Mouse (Mus musculus) cerebellum, adult 2 months (tissue): Measurements from ENCODE around the gene Sacs. TPM values are rescaled to one million over a fixed set of nuclear protein-coding genes. Genes with fewer than 3 reads are reported as not detected.
A peak's percentile ranks its signal among the peaks of the same experiment; 100 is the strongest.

ENCODE experiments used
- DNase-seq, 2 experiments: peaks; one replicate each; pipeline ENCODE4 v3.0.0; 2021
- H3K27ac ChIP-seq: fragments of 200-500 bp; 2 replicates; pipeline ENCODE4 v1.5.1; 2012; ENCODE audit warnings: low read length, control low read depth, inconsistent platforms; ENCODE audit not compliant: insufficient read depth
- H3K27me3 ChIP-seq: fragments of 200-500 bp; 2 replicates; pipeline ENCODE4 v1.6.1; 2012; ENCODE audit warnings: inconsistent platforms, mild to moderate bottlenecking, low read length, moderate library complexity; ENCODE audit not compliant: control insufficient read depth, insufficient read depth
- H3K4me1 ChIP-seq: fragments of 200-500 bp; 2 replicates; pipeline ENCODE4 v1.6.1; 2011; ENCODE audit warnings: low read length; ENCODE audit not compliant: control insufficient read depth, insufficient read depth
- H3K4me3 ChIP-seq: fragments of 200-500 bp; replicated peaks from 2 replicates; pipeline ENCODE3; 2011; ENCODE audit warnings: mild to moderate bottlenecking, low read depth, low read length, control low read depth; ENCODE audit not compliant: insufficient read depth
- CTCF ChIP-seq: fragments of 200-500 bp; IDR thresholded peaks from 2 replicates; pipeline ENCODE4 v1.5.1; 2011; ENCODE audit warnings: low read depth, mild to moderate bottlenecking, control low read depth, low read length, moderate library complexity, borderline replicate concordance; ENCODE audit not compliant: insufficient read depth
- POLR2A ChIP-seq: fragments of 200-500 bp; IDR thresholded peaks from 2 replicates; pipeline ENCODE4 v1.6.1; 2011; ENCODE audit warnings: low read length, control low read depth, borderline replicate concordance; ENCODE audit not compliant: insufficient read depth
- WGBS: fragments of 180-500 bp; shearing (Covaris S2); methylation state at CpG from one replicate; pipeline ENCODE4 v1.1.7; 2018; 5-methylcytosine and 5-hydroxymethylcytosine counted together
- polyA plus RNA-seq: library from polyadenylated mRNA; depleted of rRNA; stranded (reverse); fragments of >200 nt; gene quantifications from 2 replicates; pipeline ENCODE4 v1.2.3, GENCODE M21; 2012

The Sacs gene
- polyA plus RNA-seq, 1 experiment, result 18.4 TPM

GRCm38 (mm10) chr14:61210111-61210510 is 71.9 kb downstream of the Sacs start:
- no peak overlapping the region for H3K27ac ChIP-seq
- DNase-seq, result no peak
- H3K27me3 ChIP-seq, result no peaks in the 10 kb centered on the region
- no peak overlapping the region for H3K4me3 ChIP-seq
- TF ChIP-seq POLR2A, result no peak
- TF ChIP-seq CTCF, result no peak
- H3K4me1 ChIP-seq, result no peaks in the 10 kb centered on the region
- WGBS, result 88% methylated on average over 5 of the region's 5 CpGs

DNA sequence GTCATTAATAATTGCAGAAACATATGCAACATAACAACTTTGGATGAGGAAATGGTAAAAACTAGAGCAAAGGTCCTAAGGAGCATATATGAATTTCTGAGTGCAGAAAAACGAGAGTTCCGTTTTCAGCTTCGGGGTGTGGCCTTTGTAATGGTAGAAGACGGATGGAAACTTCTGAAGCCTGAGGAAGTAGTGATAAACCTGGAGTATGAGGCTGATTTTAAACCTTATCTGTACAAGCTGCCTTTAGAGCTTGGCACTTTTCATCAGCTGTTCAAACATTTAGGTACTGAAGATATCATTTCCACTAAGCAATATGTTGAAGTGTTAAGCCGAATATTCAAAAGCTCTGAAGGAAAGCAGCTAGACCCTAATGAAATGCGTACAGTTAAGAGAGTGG is 73.5 kb downstream of the Sacs start:
- no peaks in the 10 kb centered on the region for H3K4me1 ChIP-seq
- H3K27ac ChIP-seq, result no peak overlapping the region
- no peak overlapping the region for H3K4me3 ChIP-seq
- H3K27me3 ChIP-seq, result no peaks in the 10 kb centered on the region
- DNase-seq, result no peak
- TF ChIP-seq CTCF (no peak), POLR2A (no peak)
- 98% methylated on average over 6 of the region's 6 CpGs for WGBS

GRCm38 (mm10) chr14:61221166-61221565 is 82.9 kb downstream of the Sacs start:
- TF ChIP-seq CTCF (no peak), POLR2A (no peak)
- Histone ChIP-seq H3K4me1 (peaks cover 23% of the 10 kb centered on the region), H3K27ac (no peak overlapping the region), H3K4me3 (no peak overlapping the region), H3K27me3 (no peaks in the 10 kb centered on the region)
- peak; percentile 37 to 71 for DNase-seq
- 34% methylated on average over 5 of the region's 5 CpGs for WGBS

DNA sequence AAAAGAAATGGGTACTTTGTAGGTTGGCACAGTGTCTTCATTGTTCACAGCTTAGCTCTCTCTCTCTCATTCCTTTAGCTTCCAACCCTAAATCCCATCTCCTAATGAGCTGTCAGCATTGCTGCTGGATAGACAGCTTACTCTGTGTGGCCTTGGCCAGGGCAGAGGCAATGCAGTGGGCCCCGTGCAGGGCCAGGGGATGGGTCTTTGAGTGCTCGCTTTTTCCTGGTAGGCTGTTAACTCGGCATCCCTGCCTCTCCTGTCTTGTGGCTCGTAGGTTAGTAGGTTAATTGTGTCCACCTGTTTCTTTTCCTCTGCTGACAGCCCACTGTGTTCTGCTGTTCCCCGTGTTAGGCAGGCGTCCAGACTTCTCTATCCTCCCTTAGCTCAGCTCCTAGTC is 84.2 kb downstream of the Sacs start:
- 32% methylated on average over 6 of the region's 6 CpGs for WGBS
- Histone ChIP-seq H3K27me3 (no peaks in the 10 kb centered on the region), H3K4me3 (no peak overlapping the region), H3K27ac (no peak overlapping the region), H3K4me1 (peaks cover 23% of the 10 kb centered on the region)
- no peak for TF ChIP-seq CTCF
- TF ChIP-seq POLR2A, result no peak
- peak in 1 of 2 experiments; percentile 14 for DNase-seq

DNA sequence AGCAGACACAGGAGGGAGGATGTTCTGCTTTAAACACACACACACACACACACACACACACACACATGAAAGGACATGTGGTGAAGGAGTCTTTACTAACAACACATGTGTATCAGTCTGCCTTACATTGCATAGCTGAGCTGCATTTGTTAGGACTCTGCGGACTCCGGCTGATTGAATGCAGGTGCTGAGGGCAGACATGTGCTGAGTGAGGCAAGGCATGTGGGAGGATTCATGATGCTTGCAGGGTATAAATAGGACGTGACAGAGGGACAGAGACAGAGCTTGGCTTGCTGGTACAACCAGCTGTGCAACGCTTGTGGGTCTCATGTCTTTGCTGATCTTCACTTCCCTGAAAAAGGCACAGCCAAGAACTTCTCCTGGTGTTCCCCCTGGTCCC is 85.5 kb downstream of the Sacs start:
- no peak overlapping the region for H3K27ac ChIP-seq
- DNase-seq, result no peak
- H3K4me3 ChIP-seq, result no peak overlapping the region
- H3K4me1 ChIP-seq, result peaks cover 23% of the 10 kb centered on the region
- no peak for TF ChIP-seq CTCF
- TF ChIP-seq POLR2A, result no peak
- no peaks in the 10 kb centered on the region for H3K27me3 ChIP-seq
- WGBS, result 83% methylated on average over 4 of the region's 4 CpGs

- Histone ChIP-seq H3K4me1 (peaks cover 23% of the 10 kb centered on the region), H3K27ac (no peak overlapping the region), H3K4me3 (no peak overlapping the region), H3K27me3 (no peaks in the 10 kb centered on the region)
- WGBS, result 56% methylated on average over 5 of the region's 5 CpGs
- no peak for TF ChIP-seq CTCF
- TF ChIP-seq POLR2A, result no peak
- DNase-seq, result peak in 1 of 2 experiments; percentile 28
Measured at GRCm38 (mm10) chr14:61224387-61225077, 86.3 kb downstream of the Sacs start.

DNA sequence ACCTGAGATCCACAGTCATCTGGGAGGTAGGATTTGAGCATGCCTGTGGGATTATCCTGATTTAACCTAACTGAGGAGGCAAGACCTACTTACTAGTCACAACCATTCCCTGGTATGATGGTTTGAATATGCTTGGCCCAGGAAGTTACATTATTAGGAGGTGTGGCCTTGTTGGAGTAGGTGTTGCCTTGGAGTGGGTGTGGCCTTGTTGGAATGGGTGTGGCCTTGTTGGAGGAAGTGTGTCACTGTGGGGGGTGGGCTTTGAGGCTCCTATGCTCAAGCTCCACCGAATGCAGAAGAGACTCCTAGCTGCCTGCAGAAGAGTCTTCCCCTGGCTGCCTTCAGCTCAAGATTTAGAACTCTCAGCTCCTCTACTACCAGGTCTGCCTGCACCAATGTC is 87.9 kb downstream of the Sacs start:
- H3K27ac ChIP-seq, result no peak overlapping the region
- no peak for DNase-seq
- WGBS, result 83% methylated on average over 1 of the region's 1 CpGs
- no peak overlapping the region for H3K4me3 ChIP-seq
- H3K4me1 ChIP-seq, result peaks cover 23% of the 10 kb centered on the region
- TF ChIP-seq CTCF (no peak), POLR2A (no peak)
- H3K27me3 ChIP-seq, result no peaks in the 10 kb centered on the region

- WGBS, result 93% methylated on average over 5 of the region's 5 CpGs
Measured at GRCm38 (mm10) chr14:61229763-61230162, 91.5 kb downstream of the Sacs start.

GRCm38 (mm10) chr14:61230179-61230578 is 91.9 kb downstream of the Sacs start:
- no peak for DNase-seq
- TF ChIP-seq CTCF (no peak), POLR2A (no peak)
- WGBS, result over 99% methylated on average over 4 of the region's 4 CpGs
- H3K4me1 ChIP-seq, result peaks cover 2% of the 10 kb centered on the region; the same call in 1 of the 2 replicates
- H3K27ac ChIP-seq, result no peak overlapping the region
- no peak overlapping the region for H3K4me3 ChIP-seq
- no peaks in the 10 kb centered on the region for H3K27me3 ChIP-seq

More at GRCm38 (mm10) chr14:61229763-61230162, 91.5 kb downstream of the Sacs start:
- Histone ChIP-seq H3K27ac (no peak overlapping the region), H3K27me3 (no peaks in the 10 kb centered on the region), H3K4me1 (peaks cover 5% of the 10 kb centered on the region), H3K4me3 (no peak overlapping the region)
- DNase-seq, result no peak
- TF ChIP-seq CTCF (no peak), POLR2A (no peak)
